ENCODE assay signal across 8 mouse cellular contexts in genomic region chr2:25581901-25582301, GRCm38 (mm10). TPM values are rescaled to one million over a fixed set of nuclear protein-coding genes. Genes with fewer than 3 reads are reported as not detected.
DNase-seq lines count a peak whose midpoint lies in the region; ATAC-seq lines count a peak whose summit lies in the region.

No protein-coding gene starts in this region.

- H3K9me3 ChIP-seq in lung, embryonic 16.5 days (ENCODE audit: control insufficient read depth, low read length): no peaks in the 10 kb centered on the region
- H3K9me3 ChIP-seq in liver, embryonic 16.5 days (replicated peaks; ENCODE audit: control insufficient read depth, low read length): no peaks in the 10 kb centered on the region

- H3K27me3 ChIP-seq in lung, embryonic 16.5 days (ENCODE audit: control insufficient read depth, insufficient read depth, low read depth, low read length): peaks cover 45% of the 10 kb centered on the region
- H3K27me3 ChIP-seq in liver, embryonic 16.5 days (ENCODE audit: control insufficient read depth, insufficient read depth, low read depth, low read length): peaks cover 45% of the 10 kb centered on the region

- H3K27ac ChIP-seq in lung, embryonic 16.5 days (ENCODE audit: low read length): no peak overlapping the region
- no peak overlapping the region for H3K27ac ChIP-seq in liver, embryonic 16.5 days (ENCODE audit: low read length)

- DNase-seq in lung, postnatal 36 days: no peak
- DNase-seq in cerebellum, postnatal 25 days: peak; percentile 92
- peak; percentile 19 for DNase-seq in heart, postnatal 4 days
- no peak for DNase-seq in ovary, postnatal 36 days (ENCODE audit: low spot score)
- no peak for DNase-seq in gastrocnemius, postnatal 25 days
- no peak for DNase-seq in lung, postnatal 25 days (ENCODE audit: low spot score)

- H3K4me2 ChIP-seq in lung, embryonic 16.5 days (ENCODE audit: low read depth, low read length): peak overlapping the region; percentile 71; the same call in 1 of the 2 replicates
- peak overlapping the region; percentile 50; the same call in 1 of the 2 replicates for H3K4me2 ChIP-seq in liver, embryonic 16.5 days (ENCODE audit: low read depth, low read length)

- no peak overlapping the region for H3K4me3 ChIP-seq in lung, embryonic 16.5 days (ENCODE audit: low read length)
- H3K4me3 ChIP-seq in liver, embryonic 16.5 days (ENCODE audit: low read depth, low read length): no peak overlapping the region

- H3K36me3 ChIP-seq in lung, embryonic 16.5 days (ENCODE audit: control insufficient read depth, insufficient read depth, low read length): peaks cover 16% of the 10 kb centered on the region
- peaks cover 2% of the 10 kb centered on the region; the same call in 1 of the 2 replicates for H3K36me3 ChIP-seq in liver, embryonic 16.5 days (ENCODE audit: control insufficient read depth, insufficient read depth)

- peaks cover 29% of the 10 kb centered on the region for H3K4me1 ChIP-seq in lung, embryonic 16.5 days (replicated peaks; ENCODE audit: control insufficient read depth, insufficient read depth, low read length)
- H3K4me1 ChIP-seq in liver, embryonic 16.5 days (ENCODE audit: control insufficient read depth, low read depth, low read length): peaks cover 41% of the 10 kb centered on the region

- 0 out of 2 replicates have a peak, but pooled peaks have one; percentile 15 for ATAC-seq in lung, embryonic 16.5 days (ENCODE audit: low read depth)
- ATAC-seq in liver, embryonic 16.5 days (ENCODE audit: low read depth): no peak

- 22% methylated on average over 6 of the region's 6 CpGs for WGBS in lung, embryonic 16.5 days
- WGBS in liver, embryonic 16.5 days (ENCODE audit: insufficient replicate concordance): 9% methylated on average over 6 of the region's 6 CpGs

- H3K9ac ChIP-seq in lung, embryonic 16.5 days (ENCODE audit: low read length): no peak overlapping the region
- H3K9ac ChIP-seq in liver, embryonic 16.5 days (ENCODE audit: low read depth, low read length): no peak overlapping the region

RNA-seq across cellular contexts. Expression of gene Ajm1, which starts 0.3 kb away (rescaled TPM):
- 0.21 TPM in 1 of 2 replicates, not detected in the other for polyA plus RNA-seq in lung, embryonic 16.5 days (2015; fragmentation: Nextera tagmentation; extraction: Ambion mirVana)
- total RNA-seq in heart, postnatal 4 days (2021): under 1 TPM; 0.14 to 0.41 TPM
- polyA plus RNA-seq in liver, embryonic 16.5 days (2015; fragmentation: Nextera tagmentation; extraction: Ambion mirVana): 0.07 TPM in 1 of 2 replicates, not detected in the other
- total RNA-seq in gastrocnemius, postnatal 25 days (2021): not detected

RNA-seq across cellular contexts. Expression of gene Phpt1, which starts 6.9 kb away (rescaled TPM):
- polyA plus RNA-seq in lung, embryonic 16.5 days (2015; fragmentation: Nextera tagmentation; extraction: Ambion mirVana): 164 and 167 TPM in 2 replicates
- 100 to 1,000 TPM; 100 to 101 TPM for total RNA-seq in heart, postnatal 4 days (2021)
- polyA plus RNA-seq in liver, embryonic 16.5 days (2015; fragmentation: Nextera tagmentation; extraction: Ambion mirVana): 31.2 and 34.4 TPM in 2 replicates
- 10 to 100 TPM; 50.1 to 53.7 TPM for total RNA-seq in gastrocnemius, postnatal 25 days (2021)

RNA-seq across cellular contexts. Expression of gene Mamdc4, which starts 7.3 kb away (rescaled TPM):
- 3.1 and 8.2 TPM in 2 replicates for polyA plus RNA-seq in lung, embryonic 16.5 days (2015; fragmentation: Nextera tagmentation; extraction: Ambion mirVana)
- total RNA-seq in heart, postnatal 4 days (2021): 1 to 10 TPM; 1.4 to 2.3 TPM
- polyA plus RNA-seq in liver, embryonic 16.5 days (2015; fragmentation: Nextera tagmentation; extraction: Ambion mirVana): 2.9 and 7.2 TPM in 2 replicates
- total RNA-seq in gastrocnemius, postnatal 25 days (2021): 1 to 10 TPM; 1.7 to 3.2 TPM

RNA-seq across cellular contexts. Expression of gene Edf1, which starts 24.3 kb away (rescaled TPM):
- 319 and 355 TPM in 2 replicates for polyA plus RNA-seq in lung, embryonic 16.5 days (2015; fragmentation: Nextera tagmentation; extraction: Ambion mirVana)
- total RNA-seq in heart, postnatal 4 days (2021): 100 to 1,000 TPM; 151 to 152 TPM
- 190 and 194 TPM in 2 replicates for polyA plus RNA-seq in liver, embryonic 16.5 days (2015; fragmentation: Nextera tagmentation; extraction: Ambion mirVana)
- 100 to 1,000 TPM; 142 to 162 TPM for total RNA-seq in gastrocnemius, postnatal 25 days (2021)

RNA-seq across cellular contexts. Expression of gene Rabl6, which starts 26.4 kb away (rescaled TPM):
- 60.7 and 61.8 TPM in 2 replicates for polyA plus RNA-seq in lung, embryonic 16.5 days (2015; fragmentation: Nextera tagmentation; extraction: Ambion mirVana)
- total RNA-seq in heart, postnatal 4 days (2021): 10 to 100 TPM; 51.4 to 61.5 TPM
- 17.5 and 19.9 TPM in 2 replicates for polyA plus RNA-seq in liver, embryonic 16.5 days (2015; fragmentation: Nextera tagmentation; extraction: Ambion mirVana)
- 10 to 100 TPM; 63.5 to 67.8 TPM for total RNA-seq in gastrocnemius, postnatal 25 days (2021)

Comparison
In these comparisons a context has a peak if more than half of its experiments do, and no peak if none do; other contexts are left out.
1. DNase-seq: peak in cerebellum, postnatal 25 days (2 of 2) and heart, postnatal 4 days (single experiment); none in lung, postnatal 36 days (single experiment), ovary, postnatal 36 days (single experiment), gastrocnemius, postnatal 25 days (single experiment) and lung, postnatal 25 days (single experiment).